Mouse (Mus musculus): ENCODE results near the gene Ppp2r5e.

DNA sequence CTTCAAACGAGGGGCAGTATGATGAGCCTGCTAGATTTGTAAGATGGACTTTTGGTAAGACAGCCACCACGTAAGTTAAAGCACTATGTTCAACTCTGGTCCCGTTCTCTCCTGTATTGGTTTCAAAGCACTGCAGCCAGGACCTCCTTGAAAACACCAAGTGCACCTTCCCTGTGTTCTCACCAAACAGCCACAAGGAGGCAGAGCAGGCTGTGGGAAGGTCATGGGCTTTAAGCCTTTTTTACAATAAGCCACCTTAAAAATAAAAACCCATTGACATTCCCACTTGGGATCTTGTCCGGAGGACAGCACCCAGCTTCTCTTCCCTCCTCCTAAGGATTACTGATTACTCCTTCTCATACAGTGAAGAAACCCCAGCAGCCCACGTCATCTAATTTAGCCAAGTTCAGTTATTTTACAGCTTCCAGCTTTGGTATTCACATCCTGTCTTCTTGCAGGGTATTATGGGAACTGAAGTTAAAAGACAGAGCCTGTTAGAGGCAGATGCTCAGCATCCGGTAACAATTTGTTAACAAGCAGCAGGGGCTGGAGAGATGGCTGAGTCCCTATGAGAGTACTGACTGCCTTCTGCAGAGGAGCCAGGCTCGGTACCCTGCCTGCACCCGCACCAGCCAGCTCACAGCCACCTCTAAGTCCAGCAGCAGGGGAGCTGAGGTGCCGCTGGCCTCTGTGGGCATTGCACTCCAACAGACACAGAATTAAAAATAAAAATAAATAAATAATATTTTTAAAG, 131.9 kb downstream of the Ppp2r5e start:
- TF ChIP-seq CTCF (IDR thresholded peaks at IDR 0.05; ENCODE audit: borderline replicate concordance, control insufficient read depth, extremely low read depth, insufficient read depth, low read length, poor library complexity) (no peak), POLR2A (IDR thresholded peaks at IDR 0.05; ENCODE audit: control insufficient read depth, extremely low read depth, insufficient read depth, low read length, poor library complexity) (no peak)

Measured in thymus, adult 2 months (tissue).